Mouse (Mus musculus) left cerebral cortex, adult 2 months (tissue): Measurements from ENCODE around the gene Slamf7. TPM values are rescaled to one million over a fixed set of nuclear protein-coding genes. Genes with fewer than 3 reads are reported as not detected.

Experiments
- DNase-seq, 2 experiments: peaks; one replicate each; pipeline ENCODE4 v3.0.0; 2021 to 2022; ENCODE audit warnings: low spot score in 2 of 2, mixed read lengths in 1 of 2; ENCODE audit errors: extremely low spot score in 1 of 2
- H3K27ac ChIP-seq: fragments of 200-600 bp; 2 replicates; pipeline ENCODE4 v1.8.1; 2022
- H3K4me3 ChIP-seq: fragments of 200-600 bp; 2 replicates; pipeline ENCODE4 v1.8.1; 2022
- CTCF ChIP-seq: fragments of 200-600 bp; IDR thresholded peaks from 2 replicates; pipeline ENCODE4 v1.8.1; 2022; ENCODE audit warnings: antibody characterized with exemption, mild to moderate bottlenecking, moderate library complexity
- intact Hi-C: fragments of 180-260 bp; cut with DNase I; formaldehyde crosslinking; loops from one replicate; pipeline ENCODE4 v1.15.1; 2025
- total RNA-seq, 2 experiments: library from RNA; stranded (reverse); gene quantifications; 2 replicates each; pipeline ENCODE4 v1.2.3; 2021

Slamf7 gene
- total RNA-seq, 2 experiments from 2014 or later, result 0.40 TPM; not detected in 1

GRCm38 (mm10) chr1:171666350-171666749 lies 13.5 kb upstream of the Slamf7 start:
- Histone ChIP-seq H3K4me3 (no peak overlapping the region), H3K27ac (no peak overlapping the region)
- peak in 1 of 2 experiments; percentile 29 for DNase-seq
- no peak for TF ChIP-seq CTCF
- intact Hi-C loops, result no loop called here

GRCm38 (mm10) chr1:171663757-171664156 lies 10.9 kb upstream of the Slamf7 start:
- intact Hi-C loops, result no loop called here
- no peak for DNase-seq
- no peak for TF ChIP-seq CTCF
- Histone ChIP-seq H3K4me3 (no peak overlapping the region), H3K27ac (no peak overlapping the region)

- no peak overlapping the region for H3K4me3 ChIP-seq
- no peak for DNase-seq
- TF ChIP-seq CTCF, result no peak
- no peak overlapping the region for H3K27ac ChIP-seq
- intact Hi-C loops, result no loop called here
Measured at GRCm38 (mm10) chr1:171661482-171661881, 8.6 kb upstream of the Slamf7 start.

- DNase-seq, result no peak
- intact Hi-C loops, result no loop called here
- Histone ChIP-seq H3K27ac (no peak overlapping the region), H3K4me3 (no peak overlapping the region)
- no peak for TF ChIP-seq CTCF
Measured at GRCm38 (mm10) chr1:171660423-171660822, 7.6 kb upstream of the Slamf7 start.

- intact Hi-C loops, result loop anchor here (1.0 to 2.0 kb wide), 2 partner anchors 96 to 155 kb away; partner anchors contain the start of gene Alyref2
- TF ChIP-seq CTCF, result peak; percentile 54
- no peak overlapping the region for H3K4me3 ChIP-seq
- peak; percentile 20 for DNase-seq
- H3K27ac ChIP-seq, result no peak overlapping the region
Measured at GRCm38 (mm10) chr1:171658561-171658991, 5.7 kb upstream of the Slamf7 start.

- H3K27ac ChIP-seq, result no peak overlapping the region
- intact Hi-C loops, result no loop called here
- no peak for TF ChIP-seq CTCF
- H3K4me3 ChIP-seq, result no peak overlapping the region
- DNase-seq, result no peak
Measured at GRCm38 (mm10) chr1:171648840-171649239, 4.0 kb downstream of the Slamf7 start.

GRCm38 (mm10) chr1:171647716-171648115 lies 5.1 kb downstream of the Slamf7 start:
- intact Hi-C loops, result no loop called here
- TF ChIP-seq CTCF, result no peak
- DNase-seq, result no peak

GRCm38 (mm10) chr1:171646429-171646940 lies 6.3 kb downstream of the Slamf7 start:
- intact Hi-C loops, result no loop called here
- Histone ChIP-seq H3K4me3 (no peak overlapping the region), H3K27ac (no peak overlapping the region)
- no peak for DNase-seq
- TF ChIP-seq CTCF, result no peak

More at GRCm38 (mm10) chr1:171647716-171648115, 5.1 kb downstream of the Slamf7 start:
- Histone ChIP-seq H3K4me3 (no peak overlapping the region), H3K27ac (no peak overlapping the region)

GRCm38 (mm10) chr1:171643612-171644011 lies 9.2 kb downstream of the Slamf7 start:
- intact Hi-C loops, result no loop called here

GRCm38 (mm10) chr1:171640796-171641195 lies 12.0 kb downstream of the Slamf7 start:
- intact Hi-C loops, result no loop called here
- no peak for TF ChIP-seq CTCF
- DNase-seq, result no peak
- Histone ChIP-seq H3K27ac (no peak overlapping the region), H3K4me3 (no peak overlapping the region)

More at GRCm38 (mm10) chr1:171643612-171644011, 9.2 kb downstream of the Slamf7 start:
- DNase-seq, result no peak
- H3K27ac ChIP-seq, result no peak overlapping the region
- TF ChIP-seq CTCF, result no peak
- no peak overlapping the region for H3K4me3 ChIP-seq

- intact Hi-C loops, result no loop called here
- no peak overlapping the region for H3K27ac ChIP-seq
- DNase-seq, result no peak
- no peak overlapping the region for H3K4me3 ChIP-seq
- TF ChIP-seq CTCF, result no peak
Measured at GRCm38 (mm10) chr1:171638686-171639085, 14.1 kb downstream of the Slamf7 start.

- Histone ChIP-seq H3K27ac (no peak overlapping the region), H3K4me3 (no peak overlapping the region)
- intact Hi-C loops, result no loop called here
- TF ChIP-seq CTCF, result no peak
- no peak for DNase-seq
Measured at GRCm38 (mm10) chr1:171637101-171637500, 15.7 kb downstream of the Slamf7 start.

GRCm38 (mm10) chr1:171635696-171636095 lies 17.1 kb downstream of the Slamf7 start:
- no peak for TF ChIP-seq CTCF
- no peak overlapping the region for H3K27ac ChIP-seq
- no peak overlapping the region for H3K4me3 ChIP-seq
- DNase-seq, result no peak
- intact Hi-C loops, result no loop called here
